Mouse (Mus musculus) embryonic facial prominence, embryonic 12.5 days (tissue): ENCODE results near the gene Zbtb20. TPM values are rescaled to one million over a fixed set of nuclear protein-coding genes. Genes with fewer than 3 reads are reported as not detected.
A peak's percentile ranks its signal among the peaks of the same experiment; 100 is the strongest.

ENCODE experiments used
- ATAC-seq: fragments of 200-750 bp; cut with Nextera tagmentation; 2 replicates; pipeline ENCODE4 v1.8.0; 2017; ENCODE audit not compliant: insufficient number of reproducible peaks, insufficient read depth, low FRiP score, low TSS enrichment
- H3K27ac ChIP-seq: fragments of 300-500 bp; sonication (generic); 2 replicates; pipeline ENCODE4 v1.5.1; 2016; ENCODE audit warnings: mild to moderate bottlenecking
- H3K27me3 ChIP-seq: fragments of 300-500 bp; sonication (generic); 2 replicates; pipeline ENCODE4 v1.6.1; 2016; ENCODE audit warnings: mild to moderate bottlenecking, moderate library complexity
- H3K36me3 ChIP-seq: fragments of 300-500 bp; sonication (generic); 2 replicates; pipeline ENCODE4 v1.6.1; 2016; ENCODE audit warnings: mild to moderate bottlenecking
- H3K4me1 ChIP-seq: fragments of 300-500 bp; sonication (generic); 2 replicates; pipeline ENCODE4 v1.6.1; 2016
- H3K4me2 ChIP-seq: fragments of 300-500 bp; sonication (generic); replicated peaks from 2 replicates; pipeline ENCODE4 v1.6.1; 2016; ENCODE audit warnings: mild to moderate bottlenecking, moderate library complexity
- H3K4me3 ChIP-seq: fragments of 300-500 bp; sonication (generic); 2 replicates; pipeline ENCODE4 v1.5.1; 2016; ENCODE audit warnings: mild to moderate bottlenecking
- H3K9ac ChIP-seq: fragments of 300-500 bp; sonication (generic); 2 replicates; pipeline ENCODE4 v1.6.1; 2016; ENCODE audit warnings: mild to moderate bottlenecking, moderate library complexity
- H3K9me3 ChIP-seq: fragments of 300-500 bp; sonication (generic); 2 replicates; pipeline ENCODE4 v1.6.1; 2016; ENCODE audit warnings: mild to moderate bottlenecking, moderate library complexity
- WGBS: fragments of 180-500 bp; shearing (Covaris S2); methylation state at CpG from one replicate; pipeline ENCODE4 v1.1.7; 2016; 5-methylcytosine and 5-hydroxymethylcytosine counted together
- polyA plus RNA-seq: library from polyadenylated mRNA; unstranded; fragments of >200 nt; fragmentation: Nextera tagmentation; extraction: Ambion mirVana; gene quantifications from 2 replicates; pipeline ENCODE4 v1.2.1, GENCODE M21; 2016

Gene Zbtb20
- polyA plus RNA-seq, 1 experiment from 2014 or later = 25.8 TPM

DNA sequence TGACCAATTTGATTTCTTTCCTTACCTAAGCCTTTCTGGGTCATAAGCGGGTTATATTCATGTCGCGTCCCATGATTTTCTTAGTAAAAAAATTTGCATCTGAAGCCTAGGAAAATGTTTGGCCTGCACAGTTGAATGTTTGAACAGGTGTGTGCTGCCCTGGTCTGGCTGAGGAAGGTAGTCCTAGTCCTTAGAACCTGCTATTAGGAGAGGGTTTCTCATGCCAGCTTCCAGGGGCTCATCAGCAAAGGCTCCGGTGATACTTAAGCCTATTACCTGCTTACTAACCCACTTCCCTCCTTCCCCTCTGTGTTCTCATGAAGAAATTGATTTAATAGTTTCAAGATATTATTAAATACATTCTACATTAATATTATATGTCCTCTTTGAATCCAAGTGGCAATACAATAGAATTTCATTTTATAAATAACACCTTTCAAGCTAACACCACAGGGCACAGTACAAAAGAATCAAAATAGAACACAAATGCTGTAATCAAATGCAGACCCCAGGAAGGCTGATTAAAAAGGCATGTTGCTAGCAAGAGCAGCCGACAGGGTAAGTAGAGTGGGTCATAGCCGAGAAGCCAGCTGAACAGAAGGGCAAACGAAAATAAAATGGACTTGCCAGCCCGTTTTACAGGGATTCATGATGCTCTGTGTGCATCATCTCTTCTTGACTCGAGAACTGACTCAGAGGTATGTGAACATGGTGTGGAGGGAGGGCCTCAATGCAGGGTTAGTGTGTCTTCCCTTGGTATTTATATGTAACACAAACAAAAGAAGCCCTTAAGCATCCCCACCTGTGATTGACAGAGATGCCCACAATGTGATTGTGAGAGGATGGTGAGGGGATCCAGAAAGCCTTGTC, 480.3 kb downstream of the Zbtb20 start:
- WGBS = 47% methylated on average over 9 of the region's 9 CpGs
- Histone ChIP-seq H3K9ac (no peak overlapping the region), H3K4me1 (peaks cover 3% of the 10 kb centered on the region; the same call in 1 of the 2 replicates), H3K4me2 (no peak overlapping the region), H3K36me3 (no peaks in the 10 kb centered on the region), H3K27ac (no peak overlapping the region), H3K4me3 (no peak overlapping the region), H3K27me3 (no peaks in the 10 kb centered on the region), H3K9me3 (no peaks in the 10 kb centered on the region)
- no peak for ATAC-seq

DNA sequence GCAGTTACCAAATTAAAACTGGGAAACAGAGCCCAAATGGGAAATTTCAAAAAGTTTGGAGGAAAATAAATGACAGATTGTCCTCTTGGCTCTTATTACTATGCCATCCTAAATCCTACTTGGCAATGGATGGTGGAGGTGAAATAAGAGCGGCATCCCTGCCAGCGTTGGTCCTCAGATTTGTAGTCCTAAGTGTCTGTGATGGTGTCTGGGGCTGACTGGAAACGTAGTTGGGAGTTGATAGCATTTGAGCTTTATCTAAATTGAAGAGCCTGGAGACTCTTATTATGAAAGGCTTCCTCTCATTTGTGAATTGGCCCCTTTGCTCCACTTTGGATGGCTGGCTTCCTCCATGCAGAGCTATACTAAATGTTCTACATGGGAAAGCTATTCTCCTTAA, 483.9 kb downstream of the Zbtb20 start:
- WGBS = 69% methylated on average over 3 of the region's 3 CpGs
- Histone ChIP-seq H3K36me3 (no peaks in the 10 kb centered on the region), H3K4me2 (no peak overlapping the region), H3K27ac (no peak overlapping the region), H3K4me1 (peaks cover 17% of the 10 kb centered on the region), H3K4me3 (no peak overlapping the region), H3K9me3 (no peaks in the 10 kb centered on the region), H3K27me3 (no peaks in the 10 kb centered on the region), H3K9ac (no peak overlapping the region)
- ATAC-seq = no peak

DNA sequence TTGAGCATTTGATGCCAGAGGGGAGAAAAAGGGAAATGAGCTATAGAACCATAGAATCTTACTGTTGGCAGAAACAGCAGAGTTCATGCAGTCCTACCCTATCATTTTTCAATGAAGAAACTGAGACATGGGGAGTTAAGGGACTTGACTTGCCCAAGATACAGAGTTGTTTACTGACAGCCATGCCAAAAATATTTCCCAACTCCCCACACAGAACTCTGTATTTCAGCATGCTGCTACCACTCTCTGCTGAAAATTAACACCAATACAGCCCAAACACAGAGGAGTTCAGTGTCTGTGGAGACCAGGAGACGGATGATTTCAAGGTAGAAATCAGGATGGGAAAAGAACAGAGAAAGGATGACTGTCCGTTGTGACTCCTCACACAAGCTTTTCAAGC, 484.4 kb downstream of the Zbtb20 start:
- Histone ChIP-seq H3K27ac (no peak overlapping the region), H3K4me1 (peaks cover 17% of the 10 kb centered on the region), H3K9ac (no peak overlapping the region), H3K9me3 (no peaks in the 10 kb centered on the region), H3K4me2 (no peak overlapping the region), H3K27me3 (no peaks in the 10 kb centered on the region), H3K36me3 (no peaks in the 10 kb centered on the region), H3K4me3 (no peak overlapping the region)
- WGBS = 93% methylated on average over 2 of the region's 2 CpGs
- no peak for ATAC-seq

DNA sequence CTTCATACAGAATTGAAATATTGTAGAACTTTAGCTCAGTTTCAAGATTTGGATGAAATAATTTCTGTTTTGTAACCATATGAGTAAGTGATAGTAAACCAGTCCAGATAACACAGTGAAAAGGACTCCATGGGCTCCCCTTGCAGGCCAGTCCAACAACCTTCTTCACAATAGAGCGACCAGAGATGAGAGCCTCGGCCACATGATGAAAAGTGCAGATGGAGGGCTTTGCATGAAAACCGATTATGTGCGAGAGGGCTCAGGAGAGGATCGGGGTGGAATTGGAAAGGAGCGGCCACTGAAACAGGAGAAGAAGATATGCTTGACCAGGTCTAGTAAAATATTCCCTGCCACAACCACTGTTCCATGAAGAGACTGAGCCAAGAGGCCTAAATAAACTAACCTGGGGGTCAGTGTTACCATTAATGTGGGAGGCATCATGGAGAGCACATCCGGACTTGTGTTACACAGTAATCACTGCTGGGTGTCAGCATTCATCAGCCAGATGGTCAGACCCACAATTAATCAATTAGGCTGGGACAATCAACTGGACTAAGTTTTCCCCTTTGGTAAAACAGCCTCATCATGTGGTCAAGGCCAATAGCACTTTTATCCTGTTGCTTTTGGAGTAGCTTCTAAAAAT, 485.3 kb downstream of the Zbtb20 start:
- Histone ChIP-seq H3K27ac (no peak overlapping the region), H3K4me3 (no peak overlapping the region), H3K27me3 (no peaks in the 10 kb centered on the region), H3K4me2 (no peak overlapping the region), H3K9ac (no peak overlapping the region), H3K36me3 (no peaks in the 10 kb centered on the region), H3K4me1 (peaks cover 14% of the 10 kb centered on the region), H3K9me3 (no peaks in the 10 kb centered on the region)
- WGBS = 76% methylated on average over 7 of the region's 7 CpGs
- no peak for ATAC-seq

DNA sequence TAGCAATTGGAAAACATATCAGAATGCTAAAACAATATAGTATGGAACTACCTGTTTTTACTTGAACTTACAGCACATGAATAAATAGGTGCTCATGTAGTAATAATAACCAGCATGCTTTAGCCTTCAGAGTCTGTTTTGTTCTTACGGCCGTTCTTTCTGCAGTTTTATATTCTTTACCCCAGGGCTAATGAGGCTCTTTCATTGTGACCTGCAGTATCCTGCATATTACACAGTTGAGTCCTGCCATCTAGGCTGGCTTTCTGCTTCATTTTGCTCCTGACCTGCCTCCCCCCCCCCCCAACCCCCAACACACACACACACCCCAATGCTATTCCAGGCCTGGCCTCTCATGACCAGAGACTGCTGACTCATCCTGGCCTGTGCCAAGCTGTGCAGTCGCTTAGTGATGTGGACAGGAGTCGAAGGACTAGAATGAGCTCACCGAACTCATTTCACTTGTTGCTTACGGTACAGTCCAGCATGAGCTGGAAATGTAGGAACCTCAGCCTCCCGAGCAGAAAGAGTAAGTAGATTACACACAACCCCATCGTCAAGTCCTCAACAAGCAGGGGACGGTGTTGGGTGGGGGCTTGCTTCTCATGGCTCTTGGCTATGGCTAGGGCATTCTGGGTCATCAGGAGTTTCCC, 487.1 kb downstream of the Zbtb20 start:
- H3K27ac ChIP-seq = no peak overlapping the region
- ATAC-seq = peak; percentile 75; the same call in 1 of the 2 replicates
- H3K9me3 ChIP-seq = no peaks in the 10 kb centered on the region
- no peaks in the 10 kb centered on the region for H3K27me3 ChIP-seq
- WGBS = 74% methylated on average over 9 of the region's 9 CpGs
- no peak overlapping the region for H3K9ac ChIP-seq
- H3K4me3 ChIP-seq = no peak overlapping the region
- no peaks in the 10 kb centered on the region for H3K36me3 ChIP-seq
- 0 out of 2 replicates have a peak overlapping the region, but pooled peaks have one; percentile 1 for H3K4me2 ChIP-seq
- peaks cover 14% of the 10 kb centered on the region for H3K4me1 ChIP-seq

DNA sequence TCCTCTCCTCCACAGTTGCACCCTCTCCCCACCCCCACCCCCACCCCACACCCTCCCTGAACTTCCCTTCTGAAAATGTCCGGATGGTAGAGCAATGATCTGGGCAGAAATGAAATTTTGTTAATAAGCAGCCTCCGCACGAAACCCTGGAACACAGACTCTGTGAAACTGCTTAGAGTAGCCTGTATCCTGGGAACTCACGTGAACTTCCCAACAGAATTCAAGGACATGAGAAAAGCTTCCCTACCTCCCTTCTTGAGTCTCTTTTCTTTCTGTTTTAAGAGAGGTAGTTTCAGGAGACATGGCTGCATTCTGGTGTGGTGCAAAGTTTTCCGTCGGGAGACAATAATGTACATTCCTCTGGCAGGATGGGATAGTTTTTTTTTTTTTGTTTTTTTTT, 487.6 kb downstream of the Zbtb20 start:
- Histone ChIP-seq H3K4me1 (peaks cover 14% of the 10 kb centered on the region), H3K9ac (no peak overlapping the region), H3K36me3 (no peaks in the 10 kb centered on the region), H3K4me2 (0 out of 2 replicates have a peak overlapping the region, but pooled peaks have one; percentile 1), H3K4me3 (no peak overlapping the region), H3K9me3 (no peaks in the 10 kb centered on the region), H3K27ac (no peak overlapping the region), H3K27me3 (no peaks in the 10 kb centered on the region)
- 62% methylated on average over 6 of the region's 6 CpGs for WGBS
- no peak for ATAC-seq

DNA sequence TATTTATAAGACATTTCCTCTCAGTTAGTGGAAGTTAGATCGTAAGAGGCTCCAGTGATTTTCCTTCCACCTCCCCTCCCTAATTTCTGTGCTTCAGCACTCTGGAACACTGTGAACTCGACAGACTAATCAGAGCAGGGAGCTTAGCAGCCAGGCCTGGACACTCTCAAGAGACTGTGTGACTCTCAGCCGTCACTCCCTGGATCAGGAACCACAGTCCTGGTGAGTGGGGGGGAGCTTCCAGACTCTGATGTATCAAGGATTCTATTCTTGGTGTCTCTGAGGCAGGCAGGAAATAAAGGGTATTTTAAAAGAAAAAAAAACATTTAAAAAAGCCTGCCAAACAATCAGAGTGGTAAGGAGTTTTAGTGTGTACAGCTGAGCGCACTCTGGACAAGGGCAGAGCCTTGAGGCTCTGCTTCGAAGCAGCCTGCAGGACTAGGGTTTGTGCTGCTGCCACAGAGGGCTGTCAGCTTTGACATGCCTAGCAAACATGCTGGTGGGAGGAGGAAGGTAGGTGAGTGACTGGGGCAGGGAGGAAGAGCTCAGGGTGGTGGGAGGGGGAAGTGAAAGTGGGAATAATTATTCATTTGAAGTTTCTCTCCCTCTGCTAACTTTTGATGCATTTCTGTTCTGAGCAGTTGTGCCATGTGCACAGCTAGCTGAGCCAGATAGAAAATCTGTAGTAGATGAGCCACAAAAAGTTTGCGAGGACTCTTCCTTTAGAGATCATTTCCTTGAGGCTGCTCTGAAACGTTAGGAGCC, 488.3 kb downstream of the Zbtb20 start:
- no peak overlapping the region for H3K4me2 ChIP-seq
- no peak for ATAC-seq
- no peaks in the 10 kb centered on the region for H3K9me3 ChIP-seq
- 25% methylated on average over 7 of the region's 7 CpGs for WGBS
- H3K27ac ChIP-seq = 0 out of 2 replicates have a peak overlapping the region, but pooled peaks have one; percentile 46
- H3K27me3 ChIP-seq = no peaks in the 10 kb centered on the region
- no peak overlapping the region for H3K9ac ChIP-seq
- H3K4me1 ChIP-seq = peaks cover 14% of the 10 kb centered on the region
- H3K4me3 ChIP-seq = no peak overlapping the region
- no peaks in the 10 kb centered on the region for H3K36me3 ChIP-seq

DNA sequence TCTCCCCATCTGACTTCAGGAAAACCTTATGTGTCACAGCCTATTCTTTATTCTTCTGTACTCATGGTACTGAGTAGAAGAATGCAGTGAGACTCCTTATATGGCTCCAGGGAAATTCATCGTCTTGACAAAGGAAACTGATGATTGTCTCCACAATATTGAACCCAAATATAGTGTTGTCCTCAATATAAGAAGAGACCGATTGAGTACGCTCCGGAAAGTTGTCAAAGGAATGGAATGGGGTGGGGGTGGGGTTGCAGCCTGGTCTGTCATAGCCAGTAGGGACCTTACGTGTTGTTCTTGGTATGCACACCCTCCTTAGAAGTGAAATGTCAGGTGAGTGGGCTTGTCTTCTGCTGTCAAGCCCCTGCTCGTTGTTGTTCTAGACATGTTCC, 488.8 kb downstream of the Zbtb20 start:
- Histone ChIP-seq H3K9me3 (no peaks in the 10 kb centered on the region), H3K9ac (no peak overlapping the region), H3K27me3 (no peaks in the 10 kb centered on the region), H3K4me1 (peaks cover 14% of the 10 kb centered on the region), H3K4me3 (no peak overlapping the region), H3K27ac (no peak overlapping the region), H3K4me2 (no peak overlapping the region), H3K36me3 (no peaks in the 10 kb centered on the region)
- 80% methylated on average over 6 of the region's 6 CpGs for WGBS
- no peak for ATAC-seq

DNA sequence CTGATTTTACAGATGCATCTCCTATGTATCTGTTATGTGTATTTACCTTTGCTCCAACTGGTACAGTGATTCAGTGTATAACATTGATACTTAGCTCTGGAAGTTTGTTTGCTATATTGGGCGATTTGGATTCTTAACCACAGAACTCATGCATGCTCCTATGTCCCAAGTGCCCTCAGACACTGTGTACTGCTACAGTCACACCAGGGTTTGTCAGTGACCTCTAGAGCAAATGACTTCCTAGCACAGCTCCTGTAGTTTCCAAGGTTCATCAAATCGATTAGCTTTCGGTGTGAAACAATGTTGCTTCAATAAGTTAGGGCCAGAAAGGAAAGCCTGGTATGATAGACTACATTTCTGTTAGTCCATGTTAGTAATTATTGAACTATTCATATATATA, 489.6 kb downstream of the Zbtb20 start:
- Histone ChIP-seq H3K4me3 (no peak overlapping the region), H3K4me1 (peaks cover 14% of the 10 kb centered on the region), H3K9me3 (no peaks in the 10 kb centered on the region), H3K27ac (no peak overlapping the region), H3K36me3 (no peaks in the 10 kb centered on the region), H3K4me2 (no peak overlapping the region), H3K9ac (no peak overlapping the region), H3K27me3 (no peaks in the 10 kb centered on the region)
- no peak for ATAC-seq
- 91% methylated on average over 3 of the region's 3 CpGs for WGBS

DNA sequence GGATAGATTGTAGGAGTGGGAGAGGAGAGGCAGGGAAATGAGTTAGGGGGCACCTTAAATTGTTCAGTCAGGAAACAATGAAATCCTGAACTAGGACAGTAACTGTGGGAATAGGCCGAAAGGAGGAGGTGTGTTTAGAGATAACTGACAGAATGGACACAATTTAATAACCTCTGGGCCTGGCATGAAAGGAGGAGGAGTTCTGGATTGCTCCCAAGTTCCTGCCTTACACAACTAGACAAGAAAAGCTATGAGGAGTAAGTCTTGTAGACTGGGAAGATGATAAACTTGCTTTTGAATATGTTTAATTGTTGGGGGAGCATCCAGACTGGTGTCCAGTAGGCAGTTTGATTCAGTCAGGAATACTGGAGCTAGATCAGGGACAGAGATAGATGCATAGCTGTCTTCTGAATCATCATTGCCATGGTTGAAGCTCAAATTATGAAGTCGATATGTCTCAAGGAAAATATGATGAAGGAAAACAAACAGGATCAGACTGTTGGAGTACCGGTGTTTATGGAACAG, 494.9 kb downstream of the Zbtb20 start:
- Histone ChIP-seq H3K27ac (no peak overlapping the region), H3K4me3 (no peak overlapping the region), H3K4me2 (no peak overlapping the region), H3K9ac (no peak overlapping the region), H3K9me3 (no peaks in the 10 kb centered on the region), H3K4me1 (no peaks in the 10 kb centered on the region), H3K36me3 (no peaks in the 10 kb centered on the region), H3K27me3 (no peaks in the 10 kb centered on the region)
- ATAC-seq = no peak
- WGBS = 91% methylated on average over 3 of the region's 3 CpGs

DNA sequence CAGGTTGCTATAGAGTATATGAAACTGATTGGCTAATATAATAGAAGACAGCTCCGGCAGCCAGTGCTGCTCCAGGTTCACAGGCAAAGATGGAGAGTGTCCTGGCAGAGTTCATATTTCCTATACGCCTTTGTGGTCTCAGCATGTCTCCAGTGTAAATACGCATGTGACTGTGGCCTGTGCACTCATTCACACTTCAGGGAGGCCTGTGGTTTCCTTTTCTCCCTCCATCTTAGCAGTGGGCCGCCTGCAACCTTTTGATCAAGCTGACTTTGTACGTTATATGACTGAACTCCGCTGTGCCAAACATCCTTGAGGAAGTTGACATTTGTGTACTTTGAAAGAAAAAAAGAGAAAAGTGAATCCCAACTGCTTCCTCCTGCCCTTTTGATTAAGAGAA, 501.1 kb downstream of the Zbtb20 start:
- H3K27me3 ChIP-seq = no peaks in the 10 kb centered on the region
- no peak for ATAC-seq
- H3K9me3 ChIP-seq = no peaks in the 10 kb centered on the region
- no peak overlapping the region for H3K4me3 ChIP-seq
- no peaks in the 10 kb centered on the region for H3K36me3 ChIP-seq
- no peak overlapping the region for H3K27ac ChIP-seq
- no peaks in the 10 kb centered on the region for H3K4me1 ChIP-seq
- WGBS = 82% methylated on average over 6 of the region's 6 CpGs
- H3K4me2 ChIP-seq = no peak overlapping the region
- no peak overlapping the region for H3K9ac ChIP-seq
